Mouse (Mus musculus) hindbrain, embryonic 14.5 days (tissue): ENCODE results near the gene Zdbf2. TPM values are rescaled to one million over a fixed set of nuclear protein-coding genes. Genes with fewer than 3 reads are reported as not detected.
"Not testable (repeated sequence)": the region's sequence is repeated elsewhere in the genome, so short reads cannot be mapped to it uniquely, and the experiment has no call there.

Experiments
- ATAC-seq: fragments of 200-750 bp; cut with Nextera tagmentation; 2 replicates; pipeline ENCODE4 v1.8.0; 2017; ENCODE audit warnings: moderate number of reproducible peaks, mild to moderate bottlenecking, moderate TSS enrichment, moderate library complexity; ENCODE audit not compliant: low FRiP score
- DNase-seq: peaks from one replicate; pipeline ENCODE4 v3.0.0-alpha.2; 2015; ENCODE audit warnings: low spot score
- H3K27ac ChIP-seq: fragments of 300-500 bp; sonication (generic); 2 replicates; pipeline ENCODE4 v1.5.1; 2014; ENCODE audit warnings: mild to moderate bottlenecking, moderate library complexity
- H3K27me3 ChIP-seq: fragments of 300-500 bp; sonication (generic); 2 replicates; pipeline ENCODE4 v1.6.1; 2014; ENCODE audit warnings: mild to moderate bottlenecking, low read length, mixed read lengths; ENCODE audit not compliant: control insufficient read depth, insufficient read depth
- H3K36me3 ChIP-seq: fragments of 300-500 bp; sonication (generic); replicated peaks from 2 replicates; pipeline ENCODE4 v1.6.1; 2014; ENCODE audit not compliant: control insufficient read depth, insufficient read depth
- H3K4me1 ChIP-seq: fragments of 300-500 bp; sonication (generic); replicated peaks from 2 replicates; pipeline ENCODE4 v1.6.1; 2014; ENCODE audit warnings: antibody characterized with exemption, low read length, mixed read lengths; ENCODE audit not compliant: control insufficient read depth, insufficient read depth
- H3K4me2 ChIP-seq: fragments of 300-500 bp; sonication (generic); replicated peaks from 2 replicates; pipeline ENCODE4 v1.6.1; 2014; ENCODE audit warnings: mild to moderate bottlenecking, moderate library complexity
- H3K4me3 ChIP-seq: fragments of 300-500 bp; sonication (generic); replicated peaks from 2 replicates; pipeline ENCODE4 v1.5.1; 2014; ENCODE audit warnings: mild to moderate bottlenecking, low read length
- H3K9ac ChIP-seq: fragments of 300-500 bp; sonication (generic); 2 replicates; pipeline ENCODE4 v1.6.1; 2014
- H3K9me3 ChIP-seq: fragments of 300-500 bp; sonication (generic); 2 replicates; pipeline ENCODE4 v1.6.1; 2016; ENCODE audit warnings: low read length; ENCODE audit not compliant: control insufficient read depth
- WGBS: fragments of 180-500 bp; shearing (Covaris S2); extraction: QIAGEN DNeasy Blood & Tissue Kit; methylation state at CpG from one replicate; pipeline ENCODE4 v1.1.7; 2014; 5-methylcytosine and 5-hydroxymethylcytosine counted together
- microRNA-seq: library from miRNA; unstranded; fragments of <30 nt; microRNA quantifications from one replicate; pipeline ENCODE4, GENCODE M21; 2016
- polyA plus RNA-seq: library from polyadenylated mRNA; unstranded; fragments of >200 nt; fragmentation: Nextera tagmentation; extraction: Ambion mirVana; gene quantifications from 2 replicates; pipeline ENCODE4 v1.2.1, GENCODE M21; 2014

Gene Zdbf2
- polyA plus RNA-seq, 1 experiment from 2014 or later = 37.5 TPM

DNA sequence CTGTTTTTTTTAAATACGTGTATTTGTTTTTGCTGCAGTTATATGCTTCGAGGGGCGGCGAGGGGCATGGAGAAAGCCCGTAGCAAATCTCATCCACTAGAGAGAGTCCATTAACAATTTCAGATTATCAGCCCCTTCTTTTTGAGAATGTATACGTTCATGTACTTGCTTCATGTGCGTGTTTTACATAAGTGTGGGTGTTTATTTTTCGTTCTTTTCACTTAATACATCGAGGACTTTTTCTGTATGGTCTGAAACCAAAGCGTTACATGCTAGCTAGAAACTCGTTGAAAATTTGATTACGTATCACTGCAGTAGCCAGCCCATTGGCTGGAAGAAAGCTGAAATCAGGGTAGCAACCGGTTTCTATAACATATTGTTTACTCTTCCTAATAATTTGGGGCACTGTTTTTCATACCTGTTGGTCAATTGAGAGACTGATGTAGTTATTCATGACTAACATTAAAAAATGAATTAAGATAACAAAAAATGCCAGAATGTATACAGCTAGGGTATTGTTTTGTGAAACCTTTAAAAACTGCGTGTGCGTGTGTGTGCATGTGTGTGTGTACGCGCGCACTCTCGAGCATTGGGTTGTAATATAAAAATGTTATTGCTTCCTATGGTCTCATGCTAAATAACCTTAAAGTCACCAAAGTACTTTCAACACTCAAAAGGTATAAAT is 1.1 kb downstream of the Zdbf2 start:
- ATAC-seq (no peak), DNase-seq (peak; percentile 70)
- WGBS = 9% methylated on average over 19 of the region's 19 CpGs
- peaks cover 63% of the 10 kb centered on the region for H3K27me3 ChIP-seq
- peak overlapping the region; percentile 78 for H3K9ac ChIP-seq
- H3K9me3 ChIP-seq = no peaks in the 10 kb centered on the region
- no peaks in the 10 kb centered on the region for H3K36me3 ChIP-seq
- peak overlapping the region; percentile 82 for H3K27ac ChIP-seq
- no peaks in the 10 kb centered on the region for H3K4me1 ChIP-seq
- peak overlapping the region; percentile 61 for H3K4me3 ChIP-seq
- peak overlapping the region; percentile 56 for H3K4me2 ChIP-seq

- Histone ChIP-seq H3K36me3 (no peaks in the 10 kb centered on the region), H3K4me1 (no peaks in the 10 kb centered on the region), H3K9ac (no peak overlapping the region), H3K9me3 (no peaks in the 10 kb centered on the region), H3K27me3 (peaks cover 53% of the 10 kb centered on the region), H3K4me2 (no peak overlapping the region), H3K27ac (no peak overlapping the region), H3K4me3 (no peak overlapping the region)
- no peak for ATAC-seq
- no peak for DNase-seq
- 33% methylated on average over 5 of the region's 5 CpGs for WGBS
Observed at GRCm38 (mm10) chr1:63278106-63278505, 5.0 kb downstream of the Zdbf2 start.

DNA sequence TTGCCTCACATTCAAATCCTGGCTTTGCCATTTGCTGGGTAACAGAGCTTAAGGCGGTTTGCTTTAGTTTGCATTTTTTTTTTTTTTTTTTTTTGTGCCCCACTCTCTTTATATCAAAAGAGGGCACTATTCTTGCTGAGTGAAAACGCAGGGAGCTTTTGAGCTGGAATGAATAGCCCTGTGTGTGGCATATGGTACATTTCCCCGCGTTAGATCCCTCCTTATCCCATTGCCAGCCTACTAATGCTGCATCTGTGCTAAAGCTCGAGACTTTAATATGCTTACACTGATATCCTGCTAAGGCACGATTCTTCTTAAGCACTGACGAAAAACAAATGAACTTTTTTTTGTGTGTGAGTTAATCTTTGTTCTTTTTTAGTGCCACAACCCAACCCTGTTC is 20.9 kb downstream of the Zdbf2 start:
- no peaks in the 10 kb centered on the region for H3K27me3 ChIP-seq
- ATAC-seq (no peak), DNase-seq (no peak)
- H3K4me2 ChIP-seq = no peak overlapping the region
- no peak overlapping the region for H3K27ac ChIP-seq
- no peaks in the 10 kb centered on the region for H3K4me1 ChIP-seq
- no peaks in the 10 kb centered on the region for H3K9me3 ChIP-seq
- WGBS = 20% methylated on average over 7 of the region's 7 CpGs
- no peak overlapping the region for H3K9ac ChIP-seq
- H3K4me3 ChIP-seq = no peak overlapping the region
- H3K36me3 ChIP-seq = no peaks in the 10 kb centered on the region

GRCm38 (mm10) chr1:63309661-63310060 is 36.6 kb downstream of the Zdbf2 start:
- WGBS = 41% methylated on average over 18 of the region's 18 CpGs
- Histone ChIP-seq H3K9me3 (no peaks in the 10 kb centered on the region), H3K4me2 (peak overlapping the region; percentile 46), H3K9ac (no peak overlapping the region), H3K4me3 (peak overlapping the region; percentile 19), H3K27ac (no peak overlapping the region), H3K27me3 (peaks cover 5% of the 10 kb centered on the region; the same call in 1 of the 2 replicates), H3K4me1 (no peaks in the 10 kb centered on the region; the same call in 1 of the 2 replicates), H3K36me3 (peaks cover 23% of the 10 kb centered on the region)
- ATAC-seq = no peak
- DNase-seq = peak; percentile 28

DNA sequence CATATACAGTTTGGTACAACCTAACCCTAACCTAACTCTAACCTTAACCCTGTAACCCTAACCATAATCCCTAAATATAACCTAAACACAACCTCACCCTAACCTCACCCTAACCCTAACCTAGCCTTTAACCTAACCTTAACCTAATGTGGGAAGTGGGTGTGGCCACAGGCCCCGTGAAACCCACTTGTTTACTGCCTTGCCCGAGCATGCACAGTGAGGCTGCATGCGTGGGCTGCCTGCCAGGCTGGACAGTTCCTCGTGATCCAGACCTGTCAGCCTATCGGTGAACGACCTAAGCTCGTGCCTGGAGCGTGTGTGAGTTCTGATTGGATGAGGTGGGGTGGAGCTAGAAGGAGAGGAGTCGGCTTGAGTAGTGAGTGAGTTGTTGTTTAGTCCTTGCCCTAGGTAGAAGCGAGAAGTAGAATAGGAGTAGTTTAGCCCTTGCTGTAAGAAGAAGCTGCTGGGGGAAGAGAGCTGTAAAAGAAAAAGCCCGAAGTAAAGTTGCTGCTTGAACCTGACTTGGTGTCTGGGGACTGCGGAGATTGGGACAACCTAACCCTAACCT is 50.6 kb downstream of the Zdbf2 start:
- H3K4me1 ChIP-seq, H3K27me3 ChIP-seq, H3K4me3 ChIP-seq, H3K27ac ChIP-seq, H3K9me3 ChIP-seq, H3K9ac ChIP-seq, H3K4me2 ChIP-seq, ATAC-seq, DNase-seq, H3K36me3 ChIP-seq: not testable (repeated sequence)
- 58% methylated on average over 12 of the region's 12 CpGs for WGBS

Small RNA genes within 50 kb of the gene (microRNA-seq; reads per million reads assigned to microRNA genes)
- gene Gm24513 = 0.48 reads per million

Other genes starting within 250 kb of the Zdbf2 start
- 11.4 and 13.5 TPM in 2 replicates for gene Ino80d, start 158.6 kb upstream of the Zdbf2 start, polyA plus RNA-seq
- 487 and 490 TPM in 2 replicates for gene Eef1b2, start 96.4 kb upstream of the Zdbf2 start, polyA plus RNA-seq
- gene Ndufs1, start 96.4 kb upstream of the Zdbf2 start, polyA plus RNA-seq = 153 and 159 TPM in 2 replicates
- 0.35 and 0.63 TPM in 2 replicates for gene Gpr1, start 58.7 kb upstream of the Zdbf2 start, polyA plus RNA-seq
- 19.4 and 21.5 TPM in 2 replicates for gene Adam23, start 172.6 kb downstream of the Zdbf2 start, polyA plus RNA-seq